Mouse (Mus musculus) megakaryocyte, embryonic 14.5 days (primary cell): ENCODE results near the gene Csnk2a2.

Source experiments
- FLI1 ChIP-seq: IDR thresholded peaks from 2 replicates; pipeline ENCODE4 v1.6.1; 2012; ENCODE audit warnings: low read length, inconsistent platforms, mixed read lengths
- GATA1 ChIP-seq: IDR thresholded peaks from 3 replicates; pipeline ENCODE4 v1.6.1; 2012; ENCODE audit warnings: mixed read lengths, low read length, inconsistent platforms, borderline replicate concordance

GRCm38 (mm10) chr8:95500436-95500835, 10.6 kb upstream of the Csnk2a2 start:
- TF ChIP-seq GATA1 (no peak), FLI1 (no peak)
